Mouse (Mus musculus): ENCODE data around the gene Fastkd1.

GRCm38 (mm10) chr2:69693501-69693900, 19.8 kb downstream of the Fastkd1 start:
- TF ChIP-seq CTCF (IDR thresholded peaks at IDR 0.05; ENCODE audit: low read depth) (peak; percentile 12; the same call in 1 of the 2 replicates), EP300 (IDR thresholded peaks at IDR 0.05; ENCODE audit: low read depth) (no peak)
